Mouse (Mus musculus) CH12.LX (cell line): Measurements from ENCODE around the gene Tmem11. TPM values are rescaled to one million over a fixed set of nuclear protein-coding genes. Genes with fewer than 3 reads are reported as not detected.
A peak's percentile ranks its signal among the peaks of the same experiment; 100 is the strongest.

Source experiments
- DNase-seq: peaks from one replicate; pipeline ENCODE4 v3.0.0-alpha.2; 2013; ENCODE audit errors: extremely low read depth
- H3K27ac ChIP-seq: 2 replicates; pipeline ENCODE4 v1.5.1; 2012; ENCODE audit warnings: low read depth, mild to moderate bottlenecking, control low read depth, moderate library complexity; ENCODE audit not compliant: insufficient read depth
- H3K27me3 ChIP-seq: replicated peaks from 2 replicates; pipeline ENCODE3; 2012; ENCODE audit warnings: inconsistent platforms
- H3K36me3 ChIP-seq, 2 experiments: replicated peaks in 1 of 2; 2 replicates each; pipeline versions ENCODE3 to v1.6.1; 2012; ENCODE audit warnings: inconsistent platforms in 1 of 2, low read length in 1 of 2, mild to moderate bottlenecking in 1 of 2, mixed read lengths in 1 of 2, moderate library complexity in 1 of 2; ENCODE audit not compliant: control insufficient read depth in 1 of 2, insufficient read depth in 1 of 2
- H3K4me1 ChIP-seq, 2 experiments: 2 replicates each; pipeline ENCODE4 v1.6.1; 2012; ENCODE audit warnings: inconsistent platforms in 1 of 2, moderate library complexity in 1 of 2; ENCODE audit not compliant: insufficient read depth in 2 of 2, control insufficient read depth in 1 of 2
- H3K4me2 ChIP-seq: 2 replicates; pipeline ENCODE4 v1.6.1; 2012; ENCODE audit warnings: low read depth, mild to moderate bottlenecking, control low read depth; ENCODE audit not compliant: poor library complexity, insufficient read depth, severe bottlenecking
- H3K4me3 ChIP-seq, 3 experiments: fragments of 150-350 bp in 1 of 3; sonication (generic) in 1 of 3; replicated peaks in 1 of 3; 2 replicates each; pipeline versions ENCODE3 to v1.5.1; 2011 to 2012; ENCODE audit warnings: low read depth in 2 of 3, low read length in 2 of 3, mild to moderate bottlenecking in 2 of 3, moderate library complexity in 2 of 3, control low read depth in 1 of 3, improper control_type of control experiment in 1 of 3, inconsistent platforms in 1 of 3, mixed read lengths in 1 of 3; ENCODE audit not compliant: poor library complexity in 1 of 3
- H3K79me2 ChIP-seq: replicated peaks from 2 replicates; pipeline ENCODE4 v1.6.1; 2012; ENCODE audit warnings: mild to moderate bottlenecking, moderate library complexity; ENCODE audit not compliant: control insufficient read depth, poor library complexity, insufficient read depth, severe bottlenecking; ENCODE audit errors: extremely low read depth
- H3K9ac ChIP-seq: 2 replicates; pipeline ENCODE4 v1.6.1; 2012; ENCODE audit warnings: low read depth, mild to moderate bottlenecking, control low read depth, moderate library complexity; ENCODE audit not compliant: insufficient read depth
- H3K9me3 ChIP-seq: replicated peaks from 2 replicates; pipeline ENCODE3; 2012; ENCODE audit warnings: low read length, inconsistent platforms, mixed read lengths
- BHLHE40 ChIP-seq: IDR thresholded peaks from 2 replicates; pipeline ENCODE4 v1.6.1; 2011; ENCODE audit warnings: mild to moderate bottlenecking, low read depth, low read length, improper control_type of control experiment
- CHD1 ChIP-seq: IDR thresholded peaks from 2 replicates; pipeline ENCODE4 v1.6.1; 2012; ENCODE audit warnings: low read depth, low read length, improper control_type of control experiment, inconsistent platforms
- CTCF ChIP-seq, 2 experiments: IDR thresholded peaks in 1 of 2; conservative IDR thresholded peaks in 1 of 2; 2 replicates each; pipeline ENCODE4 v1.5.1; 2011 to 2012; ENCODE audit warnings: low read depth in 2 of 2, low read length in 2 of 2, improper control_type of control experiment in 1 of 2, inconsistent platforms in 1 of 2, mild to moderate bottlenecking in 1 of 2, moderate library complexity in 1 of 2
- E2F4 ChIP-seq: IDR thresholded peaks from 2 replicates; pipeline ENCODE4 v1.6.1; 2011; ENCODE audit warnings: low read depth, low read length, improper control_type of control experiment; ENCODE audit not compliant: insufficient replicate concordance
- ELF1 ChIP-seq: IDR thresholded peaks from 2 replicates; pipeline ENCODE4 v1.6.1; 2014; ENCODE audit warnings: low read depth, mild to moderate bottlenecking, inconsistent platforms, low read length, improper control_type of control experiment
- ETS1 ChIP-seq: conservative IDR thresholded peaks from 2 replicates; pipeline ENCODE4 v1.6.1; 2012; ENCODE audit warnings: low read depth, mild to moderate bottlenecking, inconsistent platforms, low read length, improper control_type of control experiment, moderate library complexity
- GABPA ChIP-seq: IDR thresholded peaks from 2 replicates; pipeline ENCODE4 v1.6.1; 2012; ENCODE audit warnings: low read depth, low read length, improper control_type of control experiment, inconsistent platforms; ENCODE audit not compliant: insufficient replicate concordance
- HCFC1 ChIP-seq: IDR thresholded peaks from 2 replicates; pipeline ENCODE4 v1.6.1; 2012; ENCODE audit warnings: low read depth, mild to moderate bottlenecking, inconsistent platforms, low read length, improper control_type of control experiment
- IRF4 ChIP-seq: IDR thresholded peaks from 2 replicates; pipeline ENCODE4 v1.6.1; 2014; ENCODE audit warnings: low read depth, mild to moderate bottlenecking, inconsistent platforms, low read length, improper control_type of control experiment
- JUN ChIP-seq: IDR thresholded peaks from 2 replicates; pipeline ENCODE4 v1.6.1; 2011; ENCODE audit warnings: low read depth, mild to moderate bottlenecking, low read length, improper control_type of control experiment, moderate library complexity; ENCODE audit not compliant: insufficient read depth
- JUND ChIP-seq: conservative IDR thresholded peaks from 2 replicates; pipeline ENCODE4 v1.6.1; 2011; ENCODE audit warnings: low read depth, low read length, improper control_type of control experiment
- KAT2A ChIP-seq: IDR thresholded peaks from 2 replicates; pipeline ENCODE4 v1.6.1; 2012; ENCODE audit warnings: low read length, improper control_type of control experiment, inconsistent platforms; ENCODE audit not compliant: insufficient replicate concordance
- MEF2A ChIP-seq: IDR thresholded peaks from 2 replicates; pipeline ENCODE4 v1.6.1; 2014; ENCODE audit warnings: low read depth, mild to moderate bottlenecking, inconsistent platforms, low read length, improper control_type of control experiment, borderline replicate concordance
- MXI1 ChIP-seq: IDR thresholded peaks from 2 replicates; pipeline ENCODE4 v1.6.1; 2011; ENCODE audit warnings: mild to moderate bottlenecking, low read depth, low read length, improper control_type of control experiment
- MYC ChIP-seq: IDR thresholded peaks from 2 replicates; pipeline ENCODE4 v1.6.1; 2011; ENCODE audit warnings: low read depth, mild to moderate bottlenecking, improper control_type of control experiment, low read length
- NELFE ChIP-seq: IDR thresholded peaks from 2 replicates; pipeline ENCODE4 v1.6.1; 2011; ENCODE audit warnings: low read depth, low read length, improper control_type of control experiment
- NRF1 ChIP-seq: IDR thresholded peaks from 2 replicates; pipeline ENCODE4 v1.6.1; 2014; ENCODE audit warnings: low read depth, mild to moderate bottlenecking, inconsistent platforms, low read length, improper control_type of control experiment, moderate library complexity
- POLR2A ChIP-seq: IDR thresholded peaks from 2 replicates; pipeline ENCODE4 v1.6.1; 2011; ENCODE audit warnings: low read depth, mild to moderate bottlenecking, improper control_type of control experiment, low read length
- POLR2AphosphoS2 ChIP-seq: IDR thresholded peaks from 2 replicates; pipeline ENCODE4 v1.6.1; 2011; ENCODE audit warnings: low read depth, low read length, improper control_type of control experiment
- RAD21 ChIP-seq: IDR thresholded peaks from 2 replicates; pipeline ENCODE4 v1.6.1; 2011; ENCODE audit warnings: low read depth, mild to moderate bottlenecking, low read length, improper control_type of control experiment, moderate library complexity
- SIN3A ChIP-seq: IDR thresholded peaks from 2 replicates; pipeline ENCODE4 v1.6.1; 2012; ENCODE audit warnings: low read length, improper control_type of control experiment, inconsistent platforms
- TBP ChIP-seq: conservative IDR thresholded peaks from 2 replicates; pipeline ENCODE4 v1.6.1; 2011; ENCODE audit warnings: low read depth, low read length, improper control_type of control experiment
- TCF12 ChIP-seq: IDR thresholded peaks from 2 replicates; pipeline ENCODE4 v1.6.1; 2014; ENCODE audit warnings: low read depth, mild to moderate bottlenecking, inconsistent platforms, low read length, improper control_type of control experiment
- UBTF ChIP-seq: IDR thresholded peaks from 2 replicates; pipeline ENCODE4 v1.6.1; 2012; ENCODE audit warnings: low read depth, mild to moderate bottlenecking, inconsistent platforms, low read length, improper control_type of control experiment, moderate library complexity
- USF1 ChIP-seq: IDR thresholded peaks from 2 replicates; pipeline ENCODE4 v1.6.1; 2014; ENCODE audit warnings: low read depth, mild to moderate bottlenecking, inconsistent platforms, low read length, improper control_type of control experiment
- USF2 ChIP-seq: conservative IDR thresholded peaks from 2 replicates; pipeline ENCODE4 v1.6.1; 2011; ENCODE audit warnings: low read depth, low read length, improper control_type of control experiment
- ZC3H11A ChIP-seq: IDR thresholded peaks from 2 replicates; pipeline ENCODE4 v1.6.1; 2012; ENCODE audit warnings: low read depth, mild to moderate bottlenecking, inconsistent platforms, low read length, improper control_type of control experiment
- ZKSCAN1 ChIP-seq: IDR thresholded peaks from 2 replicates; pipeline ENCODE4 v1.6.1; 2012; ENCODE audit warnings: low read depth, inconsistent platforms, low read length, improper control_type of control experiment, borderline replicate concordance
- ZMIZ1 ChIP-seq: IDR thresholded peaks from 2 replicates; pipeline ENCODE4 v1.6.1; 2012; ENCODE audit warnings: low read depth, mild to moderate bottlenecking, inconsistent platforms, low read length, improper control_type of control experiment
- ZNF384 ChIP-seq: IDR thresholded peaks from 2 replicates; pipeline ENCODE4 v1.6.1; 2012; ENCODE audit warnings: low read depth, low read length, improper control_type of control experiment, inconsistent platforms
- dilution Hi-C: fragments of 300-500 bp; cut with MboI; formaldehyde crosslinking; loops from 2 replicates; pipeline ENCODE4 v1.14.3; 2020; ENCODE audit warnings: low sequenced_read_pairs; ENCODE audit not compliant: extremely low pct_unique_long_range_greater_than_20kb, extremely low pct_ligation_motif_present
- in situ Hi-C: fragments of 300-500 bp; cut with MboI; formaldehyde crosslinking; loops from 3 replicates; pipeline ENCODE4 v1.14.3; 2019; ENCODE audit warnings: low sequenced_read_pairs, low pct_ligation_motif_present, low pct_unique_long_range_greater_than_20kb, mixed read lengths
- polyA plus RNA-seq: library from polyadenylated mRNA; unstranded; fragments of >175 nt; gene quantifications from 2 replicates; pipeline ENCODE4 v1.2.1, GENCODE M21; 2012; ENCODE audit warnings: low read depth; ENCODE audit not compliant: insufficient read length
- total RNA-seq, 2 experiments: library from RNA; depleted of rRNA; stranded (reverse); fragments of 300-350 nt in 1 of 2; fragments of >200 nt in 1 of 2; gene quantifications; 2 replicates each; pipeline ENCODE4 v1.2.3; 2012 to 2014

Gene Tmem11
- total and polyA plus RNA-seq, 3 experiments = 71.1 to 117 (median 83.0) TPM

DNA sequence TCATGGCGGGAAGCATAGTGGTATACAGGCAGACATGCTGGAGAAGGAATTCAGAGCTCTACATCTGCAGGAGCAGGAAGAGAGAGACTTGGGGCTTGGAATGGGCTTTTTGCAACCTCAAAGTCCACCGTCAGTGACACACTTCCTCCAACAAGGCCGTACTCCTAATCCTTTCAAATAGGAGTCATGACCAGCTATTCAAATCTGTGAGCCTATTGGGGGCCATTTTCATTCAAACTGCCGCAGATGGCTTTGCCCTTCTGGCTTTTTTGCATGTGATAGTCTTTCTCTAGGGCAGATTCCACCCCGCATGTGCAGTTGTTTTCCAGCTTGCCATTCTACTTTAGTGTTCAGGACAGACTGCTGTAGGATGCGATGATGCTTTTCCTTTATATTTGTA is 42.2 kb downstream of the Tmem11 start:
- in situ Hi-C loops = loop anchor here (5.0 kb wide), 1 partner anchor 35 kb away; no protein-coding TSS in a partner anchor
- Histone ChIP-seq H3K4me2 (no peak overlapping the region), H3K9ac (no peak overlapping the region), H3K27me3 (no peaks in the 10 kb centered on the region), H3K36me3 (peaks cover 9 to 78% of the 10 kb centered on the region in 2 experiments)
- dilution Hi-C loops = no loop called here
- no peak for DNase-seq
- TF ChIP-seq POLR2AphosphoS2 (no peak), KAT2A (no peak), RAD21 (no peak), SIN3A (no peak)
- TF ChIP-seq, all 38 proteins: peak for 0
- Histone ChIP-seq H3K4me1 (peaks cover 0 to 26% of the 10 kb centered on the region in 2 experiments; a peak in 2 of 4 replicates), H3K79me2 (peaks cover 30% of the 10 kb centered on the region), H3K27ac (no peak overlapping the region), H3K4me3 (no peak overlapping the region), H3K9me3 (no peaks in the 10 kb centered on the region)

DNA sequence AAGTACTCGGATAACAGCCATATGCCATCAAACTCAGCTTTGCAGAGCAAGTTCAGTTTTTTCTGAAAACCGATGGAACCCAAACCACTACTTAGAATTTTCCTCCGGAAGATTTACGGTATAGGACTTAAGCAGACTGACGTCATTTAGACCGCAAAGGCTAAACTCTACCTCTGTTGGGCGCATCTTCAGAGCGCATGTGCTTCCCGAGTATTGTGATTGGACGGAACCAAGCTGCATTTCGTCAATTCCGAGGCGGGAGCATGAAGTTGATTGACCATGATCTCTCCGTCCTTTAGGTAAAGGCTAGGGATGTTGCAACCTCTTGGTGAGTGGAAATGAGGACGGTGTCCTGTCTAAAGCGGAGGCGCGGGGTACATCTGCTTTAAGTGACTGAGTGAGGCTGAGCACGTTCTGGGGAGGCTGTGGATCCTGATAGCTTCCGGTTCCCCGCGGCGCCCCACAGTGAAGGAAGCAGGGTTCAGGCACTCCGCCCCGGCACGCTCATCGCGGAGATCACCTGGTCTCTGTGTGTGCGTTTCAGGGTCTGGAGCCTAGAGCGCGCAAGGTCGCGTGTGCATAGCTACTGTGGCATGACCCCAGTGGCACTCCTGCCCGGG is 48.5 kb downstream of the Tmem11 start, which contains the start of gene Dhrs7b:
Dhrs7b (plus strand) TSS at position 199 of the 620 bp plus-strand sequence.
- TF ChIP-seq ELF1 = peak; percentile 81
- TF ChIP-seq ZKSCAN1 = no peak
- TF ChIP-seq USF2 = no peak
- peak; percentile 62; the same call in 1 of the 2 replicates for TF ChIP-seq MXI1
- peak; percentile 95 for TF ChIP-seq NELFE
- peak; percentile 77 for TF ChIP-seq BHLHE40
- peak; percentile 87 for TF ChIP-seq SIN3A
- TF ChIP-seq KAT2A = peak; percentile 79; the same call in 1 of the 2 replicates
- TF ChIP-seq POLR2A = peak; percentile 97
- TF ChIP-seq ZNF384 = peak; percentile 72
- TF ChIP-seq IRF4 = peak; percentile 71
- TF ChIP-seq JUN = peak; percentile 96
- TF ChIP-seq ZMIZ1 = peak; percentile 94
- TF ChIP-seq CTCF (conservative IDR thresholded peaks at IDR 0.05 in 1 of 2, IDR thresholded peaks at IDR 0.05 in 1 of 2; ENCODE audit: low read depth in 2 of 2, low read length in 2 of 2) = no peak
- 0 out of 2 replicates have a peak, but pooled peaks have one; percentile 10 for TF ChIP-seq USF1
- TF ChIP-seq TCF12 = peak; percentile 79
- peak; percentile 85 for TF ChIP-seq TBP
- TF ChIP-seq POLR2AphosphoS2 = peak; percentile 91
- no peak; the same call in 1 of the 2 replicates for TF ChIP-seq GABPA
- peak; percentile 93 for TF ChIP-seq HCFC1
- TF ChIP-seq ETS1 = peak; percentile 58
- TF ChIP-seq JUND = peak; percentile 98
- TF ChIP-seq CHD1 = no peak
- TF ChIP-seq MEF2A = peak; percentile 72; the same call in 1 of the 2 replicates
- TF ChIP-seq MYC = peak; percentile 91
- TF ChIP-seq UBTF = no peak
- TF ChIP-seq ZC3H11A = no peak
- peak; percentile 95 for TF ChIP-seq NRF1
- TF ChIP-seq E2F4 = peak; percentile 87; the same call in 1 of the 2 replicates
- TF ChIP-seq RAD21 = no peak
- in situ Hi-C loops (no loop called here), dilution Hi-C loops (no loop called here)
- Histone ChIP-seq H3K36me3 (peaks cover 0 to 30% of the 10 kb centered on the region in 2 experiments), H3K27me3 (peaks cover 9% of the 10 kb centered on the region), H3K4me2 (peak within 1 kb of the TSS; percentile 96), H3K4me3 (peak within 1 kb of the TSS; percentile 64 to 96 (median 83)), H3K27ac (peak within 1 kb of the TSS; percentile 65), H3K9ac (peak within 1 kb of the TSS; percentile 85), H3K9me3 (no peaks in the 10 kb centered on the region), H3K4me1 (peaks cover 4 to 37% of the 10 kb centered on the region in 2 experiments), H3K79me2 (peaks cover 17% of the 10 kb centered on the region)
- DNase-seq = peak; percentile 100
